Mouse (Mus musculus): Measurements from ENCODE around the gene Sdccag8. TPM values are rescaled to one million over a fixed set of nuclear protein-coding genes. Genes with fewer than 3 reads are reported as not detected.

Sdccag8 gene
- polyA plus RNA-seq, 1 experiment from 2014 or later: 22.6 TPM

- H3K9ac ChIP-seq (replicated peaks; ENCODE audit: low read depth, low read length): peak overlapping the region; percentile 98
- H3K36me3 ChIP-seq (ENCODE audit: control insufficient read depth, insufficient read depth, low read length): no peaks in the 10 kb centered on the region
- H3K27ac ChIP-seq (ENCODE audit: low read depth, low read length): peak overlapping the region; percentile 100
- peak overlapping the region; percentile 90 for H3K4me3 ChIP-seq (ENCODE audit: low read depth, low read length)
- peaks cover 24% of the 10 kb centered on the region; the same call in 1 of the 2 replicates for H3K4me1 ChIP-seq (ENCODE audit: control insufficient read depth, insufficient read depth, low read length)
- no peaks in the 10 kb centered on the region for H3K27me3 ChIP-seq (ENCODE audit: control insufficient read depth, insufficient read depth, low read length)
- H3K9me3 ChIP-seq (ENCODE audit: control insufficient read depth, low read length): no peaks in the 10 kb centered on the region
- WGBS: under 1% methylated on average over 51 of the region's 75 CpGs
- peak overlapping the region; percentile 67 for H3K4me2 ChIP-seq (ENCODE audit: low read depth, low read length)
- peak; percentile 49 for ATAC-seq (ENCODE audit: low read depth)
Observed at GRCm38 (mm10) chr1:176813292-176814035, 996 bp upstream of the Sdccag8 start.

- peaks cover 18% of the 10 kb centered on the region; the same call in 1 of the 2 replicates for H3K4me1 ChIP-seq (ENCODE audit: control insufficient read depth, insufficient read depth, low read length)
- peak; percentile 96 for ATAC-seq (ENCODE audit: low read depth)
- peak within 1 kb of the TSS; percentile 100 for H3K27ac ChIP-seq (ENCODE audit: low read depth, low read length)
- H3K9me3 ChIP-seq (ENCODE audit: control insufficient read depth, low read length): no peaks in the 10 kb centered on the region
- no peaks in the 10 kb centered on the region for H3K27me3 ChIP-seq (ENCODE audit: control insufficient read depth, insufficient read depth, low read length)
- no peaks in the 10 kb centered on the region for H3K36me3 ChIP-seq (ENCODE audit: control insufficient read depth, insufficient read depth, low read length)
- H3K9ac ChIP-seq (replicated peaks; ENCODE audit: low read depth, low read length): peak within 1 kb of the TSS; percentile 98
- peak within 1 kb of the TSS; percentile 67 for H3K4me2 ChIP-seq (ENCODE audit: low read depth, low read length)
- peak within 1 kb of the TSS; percentile 90 for H3K4me3 ChIP-seq (ENCODE audit: low read depth, low read length)
- WGBS: under 1% methylated on average over 28 of the region's 28 CpGs
Observed at GRCm38 (mm10) chr1:176814036-176814420, 432 bp upstream of the Sdccag8 start, which contains the start of gene Cep170. Gene Cep170, minus strand, starts transcription at chr1:176814067.

GRCm38 (mm10) chr1:176816728-176817127, 2.3 kb downstream of the Sdccag8 start:
- Histone ChIP-seq H3K4me2 (ENCODE audit: low read depth, low read length) (no peak overlapping the region), H3K27me3 (ENCODE audit: control insufficient read depth, insufficient read depth, low read length) (no peaks in the 10 kb centered on the region), H3K36me3 (ENCODE audit: control insufficient read depth, insufficient read depth, low read length) (no peaks in the 10 kb centered on the region), H3K9ac (replicated peaks; ENCODE audit: low read depth, low read length) (no peak overlapping the region), H3K4me3 (ENCODE audit: low read depth, low read length) (no peak overlapping the region), H3K27ac (ENCODE audit: low read depth, low read length) (no peak overlapping the region), H3K4me1 (ENCODE audit: control insufficient read depth, insufficient read depth, low read length) (0 out of 2 replicates have a peak, but pooled peaks cover 5% of the 10 kb centered on the region), H3K9me3 (ENCODE audit: control insufficient read depth, low read length) (no peaks in the 10 kb centered on the region)
- no peak for ATAC-seq (ENCODE audit: low read depth)
- WGBS: 91% methylated on average over 4 of the region's 4 CpGs

- H3K27ac ChIP-seq (ENCODE audit: low read depth, low read length): no peak overlapping the region
- no peak overlapping the region for H3K4me3 ChIP-seq (ENCODE audit: low read depth, low read length)
- no peak overlapping the region for H3K9ac ChIP-seq (replicated peaks; ENCODE audit: low read depth, low read length)
- no peaks in the 10 kb centered on the region for H3K36me3 ChIP-seq (ENCODE audit: control insufficient read depth, insufficient read depth, low read length)
- no peak overlapping the region for H3K4me2 ChIP-seq (ENCODE audit: low read depth, low read length)
- WGBS: 88% methylated on average over 2 of the region's 2 CpGs
- 0 out of 2 replicates have a peak, but pooled peaks cover 5% of the 10 kb centered on the region for H3K4me1 ChIP-seq (ENCODE audit: control insufficient read depth, insufficient read depth, low read length)
- no peak for ATAC-seq (ENCODE audit: low read depth)
- no peaks in the 10 kb centered on the region for H3K27me3 ChIP-seq (ENCODE audit: control insufficient read depth, insufficient read depth, low read length)
- H3K9me3 ChIP-seq (ENCODE audit: control insufficient read depth, low read length): no peaks in the 10 kb centered on the region
Observed at GRCm38 (mm10) chr1:176818147-176818546, 3.7 kb downstream of the Sdccag8 start.

DNA sequence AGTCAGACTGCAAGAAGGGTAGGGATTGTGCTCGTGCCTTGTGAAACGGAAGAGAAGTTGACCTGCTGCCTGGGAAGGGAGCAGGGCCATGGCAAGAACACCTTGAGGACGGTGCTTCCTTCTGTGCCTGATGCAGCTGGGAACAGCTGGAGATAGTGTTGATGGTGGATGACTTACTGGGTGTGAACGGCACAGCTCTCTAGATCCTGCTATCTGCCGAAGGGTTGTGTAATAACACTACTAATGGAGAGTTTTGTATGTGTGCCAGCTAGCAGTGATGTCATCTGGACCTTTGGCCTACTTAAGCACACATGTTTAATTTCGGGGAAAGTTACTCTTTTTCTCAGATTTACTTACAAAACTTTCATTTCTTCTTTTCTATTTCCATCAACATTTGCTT, 4.3 kb downstream of the Sdccag8 start:
- no peak for ATAC-seq (ENCODE audit: low read depth)
- Histone ChIP-seq H3K4me1 (ENCODE audit: control insufficient read depth, insufficient read depth, low read length) (0 out of 2 replicates have a peak, but pooled peaks cover 5% of the 10 kb centered on the region), H3K36me3 (ENCODE audit: control insufficient read depth, insufficient read depth, low read length) (no peaks in the 10 kb centered on the region), H3K9me3 (ENCODE audit: control insufficient read depth, low read length) (no peaks in the 10 kb centered on the region), H3K27ac (ENCODE audit: low read depth, low read length) (no peak overlapping the region), H3K4me2 (ENCODE audit: low read depth, low read length) (no peak overlapping the region), H3K4me3 (ENCODE audit: low read depth, low read length) (no peak overlapping the region), H3K27me3 (ENCODE audit: control insufficient read depth, insufficient read depth, low read length) (no peaks in the 10 kb centered on the region), H3K9ac (replicated peaks; ENCODE audit: low read depth, low read length) (no peak overlapping the region)
- WGBS: 68% methylated on average over 6 of the region's 6 CpGs

DNA sequence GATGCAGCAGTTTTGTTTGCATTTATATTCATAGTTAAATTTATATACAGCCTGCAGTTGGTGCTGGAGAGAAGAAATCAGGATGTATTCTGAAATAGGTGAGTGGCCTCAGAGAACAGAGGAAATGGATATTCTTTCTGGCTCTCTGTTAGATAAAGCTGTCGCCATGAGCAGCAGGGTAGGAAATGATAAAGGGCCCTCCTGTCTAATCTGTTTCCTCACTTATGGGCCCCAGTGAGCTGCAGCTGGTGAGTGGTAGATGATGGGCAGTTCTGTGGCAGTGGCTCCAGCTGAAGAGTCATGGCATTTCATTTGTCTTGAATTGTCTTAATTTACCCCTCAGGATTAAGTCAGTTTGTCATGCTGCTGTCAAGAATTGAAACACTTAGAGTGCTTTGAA, 7.5 kb downstream of the Sdccag8 start:
- no peak for ATAC-seq (ENCODE audit: low read depth)
- Histone ChIP-seq H3K4me2 (ENCODE audit: low read depth, low read length) (no peak overlapping the region), H3K4me1 (ENCODE audit: control insufficient read depth, insufficient read depth, low read length) (0 out of 2 replicates have a peak, but pooled peaks cover 5% of the 10 kb centered on the region), H3K9me3 (ENCODE audit: control insufficient read depth, low read length) (no peaks in the 10 kb centered on the region), H3K27ac (ENCODE audit: low read depth, low read length) (no peak overlapping the region), H3K27me3 (ENCODE audit: control insufficient read depth, insufficient read depth, low read length) (no peaks in the 10 kb centered on the region), H3K4me3 (ENCODE audit: low read depth, low read length) (no peak overlapping the region), H3K36me3 (ENCODE audit: control insufficient read depth, insufficient read depth, low read length) (no peaks in the 10 kb centered on the region), H3K9ac (replicated peaks; ENCODE audit: low read depth, low read length) (no peak overlapping the region)
- WGBS: 30% methylated on average over 1 of the region's 1 CpGs

GRCm38 (mm10) chr1:176822949-176823348, 8.5 kb downstream of the Sdccag8 start:
- Histone ChIP-seq H3K4me1 (ENCODE audit: control insufficient read depth, insufficient read depth, low read length) (0 out of 2 replicates have a peak, but pooled peaks cover 5% of the 10 kb centered on the region), H3K9me3 (ENCODE audit: control insufficient read depth, low read length) (no peaks in the 10 kb centered on the region), H3K27me3 (ENCODE audit: control insufficient read depth, insufficient read depth, low read length) (no peaks in the 10 kb centered on the region), H3K4me3 (ENCODE audit: low read depth, low read length) (no peak overlapping the region), H3K27ac (ENCODE audit: low read depth, low read length) (no peak overlapping the region), H3K4me2 (ENCODE audit: low read depth, low read length) (no peak overlapping the region), H3K36me3 (ENCODE audit: control insufficient read depth, insufficient read depth, low read length) (no peaks in the 10 kb centered on the region), H3K9ac (replicated peaks; ENCODE audit: low read depth, low read length) (no peak overlapping the region)
- no peak for ATAC-seq (ENCODE audit: low read depth)
- 83% methylated on average over 4 of the region's 4 CpGs for WGBS

DNA sequence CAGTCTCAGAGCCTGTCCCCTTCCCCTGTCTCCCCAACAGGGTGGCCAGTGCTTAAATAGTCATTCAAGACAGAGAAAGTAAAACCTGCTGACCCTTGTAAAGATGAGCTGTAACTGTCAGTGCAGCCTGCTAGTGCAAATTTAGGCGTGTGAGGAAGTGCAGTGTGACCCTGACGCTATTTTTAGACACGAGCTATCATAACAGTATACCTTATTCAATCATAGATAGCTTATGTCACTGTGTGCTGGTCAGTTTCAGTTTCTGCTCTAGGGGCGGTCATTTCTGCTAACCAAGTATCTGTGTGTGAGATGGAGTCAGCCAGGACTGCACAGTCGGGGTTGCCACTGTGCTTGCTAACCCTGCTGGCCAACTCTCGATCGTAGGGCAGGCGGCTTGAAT, 9.4 kb downstream of the Sdccag8 start:
- no peak overlapping the region for H3K4me2 ChIP-seq (ENCODE audit: low read depth, low read length)
- ATAC-seq (ENCODE audit: low read depth): no peak
- no peak overlapping the region for H3K27ac ChIP-seq (ENCODE audit: low read depth, low read length)
- no peak overlapping the region for H3K4me3 ChIP-seq (ENCODE audit: low read depth, low read length)
- WGBS: 89% methylated on average over 8 of the region's 8 CpGs
- no peaks in the 10 kb centered on the region for H3K36me3 ChIP-seq (ENCODE audit: control insufficient read depth, insufficient read depth, low read length)
- H3K27me3 ChIP-seq (ENCODE audit: control insufficient read depth, insufficient read depth, low read length): no peaks in the 10 kb centered on the region
- H3K9me3 ChIP-seq (ENCODE audit: control insufficient read depth, low read length): no peaks in the 10 kb centered on the region
- H3K9ac ChIP-seq (replicated peaks; ENCODE audit: low read depth, low read length): no peak overlapping the region
- 0 out of 2 replicates have a peak, but pooled peaks cover 5% of the 10 kb centered on the region for H3K4me1 ChIP-seq (ENCODE audit: control insufficient read depth, insufficient read depth, low read length)

DNA sequence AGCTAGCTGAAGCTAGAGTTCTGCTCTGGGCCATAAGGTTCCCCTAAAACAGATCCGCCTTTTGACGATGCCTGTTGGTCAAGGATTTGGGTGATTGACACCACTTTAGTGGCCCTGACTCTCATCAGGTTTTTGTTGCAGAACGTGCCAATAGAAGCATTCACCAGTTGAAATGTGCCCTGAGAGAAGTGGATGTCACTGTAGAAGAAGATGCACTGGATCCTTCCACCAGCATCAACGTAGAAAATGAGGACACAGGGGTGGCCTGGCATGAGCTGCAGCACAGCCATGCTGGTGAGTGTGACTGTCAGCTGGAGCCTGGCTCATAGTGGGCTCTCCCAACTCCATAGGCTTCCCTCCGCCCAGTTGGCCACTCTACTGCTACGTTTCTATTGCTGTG, 10.2 kb downstream of the Sdccag8 start:
- WGBS: 71% methylated on average over 6 of the region's 6 CpGs
- H3K4me3 ChIP-seq (ENCODE audit: low read depth, low read length): no peak overlapping the region

More for the DNA sequence above, 10.2 kb downstream of the Sdccag8 start:
- no peaks in the 10 kb centered on the region for H3K36me3 ChIP-seq (ENCODE audit: control insufficient read depth, insufficient read depth, low read length)
- H3K9me3 ChIP-seq (ENCODE audit: control insufficient read depth, low read length): no peaks in the 10 kb centered on the region
- H3K9ac ChIP-seq (replicated peaks; ENCODE audit: low read depth, low read length): no peak overlapping the region
- no peak overlapping the region for H3K27ac ChIP-seq (ENCODE audit: low read depth, low read length)
- no peaks in the 10 kb centered on the region for H3K27me3 ChIP-seq (ENCODE audit: control insufficient read depth, insufficient read depth, low read length)
- H3K4me1 ChIP-seq (ENCODE audit: control insufficient read depth, insufficient read depth, low read length): 0 out of 2 replicates have a peak, but pooled peaks cover 5% of the 10 kb centered on the region
- ATAC-seq (ENCODE audit: low read depth): no peak
- no peak overlapping the region for H3K4me2 ChIP-seq (ENCODE audit: low read depth, low read length)

Measured in neural tube, embryonic 14.5 days (tissue).